Mouse (Mus musculus) limb, embryonic 10.5 days (tissue): Measurements from ENCODE around the gene Tmem190. TPM values are rescaled to one million over a fixed set of nuclear protein-coding genes. Genes with fewer than 3 reads are reported as not detected.
A peak's percentile ranks its signal among the peaks of the same experiment; 100 is the strongest.
"Not testable (repeated sequence)": the region's sequence is repeated elsewhere in the genome, so short reads cannot be mapped to it uniquely, and the experiment has no call there.

Experiments used
- DNase-seq: peaks from one replicate; pipeline ENCODE4 v3.0.0-alpha.2; 2017; ENCODE audit warnings: low spot score
- H3K27ac ChIP-seq: fragments of 300-500 bp; sonication (generic); 2 replicates; pipeline ENCODE4 v1.5.1; 2016; ENCODE audit warnings: mild to moderate bottlenecking
- H3K27me3 ChIP-seq: fragments of 300-500 bp; sonication (generic); 2 replicates; pipeline ENCODE4 v1.6.1; 2016; ENCODE audit warnings: low read depth, mild to moderate bottlenecking; ENCODE audit not compliant: poor library complexity, severe bottlenecking
- H3K36me3 ChIP-seq: fragments of 300-500 bp; sonication (generic); 2 replicates; pipeline ENCODE4 v1.6.1; 2016; ENCODE audit warnings: mild to moderate bottlenecking, moderate library complexity
- H3K4me1 ChIP-seq: fragments of 300-500 bp; sonication (generic); 2 replicates; pipeline ENCODE4 v1.6.1; 2016
- H3K4me3 ChIP-seq: fragments of 300-500 bp; sonication (generic); 2 replicates; pipeline ENCODE4 v1.5.1; 2016; ENCODE audit warnings: mild to moderate bottlenecking, moderate library complexity
- H3K9me3 ChIP-seq: fragments of 300-500 bp; sonication (generic); replicated peaks from 2 replicates; pipeline ENCODE4 v1.6.1; 2016; ENCODE audit warnings: mild to moderate bottlenecking
- WGBS: fragments of 180-500 bp; shearing (Covaris S2); methylation state at CpG from one replicate; pipeline ENCODE4 v1.1.7; 2016; 5-methylcytosine and 5-hydroxymethylcytosine counted together
- polyA plus RNA-seq: library from polyadenylated mRNA; unstranded; fragments of >200 nt; fragmentation: Nextera tagmentation; extraction: Ambion mirVana; gene quantifications from 2 replicates; pipeline ENCODE4 v1.2.1, GENCODE M21; 2016

Tmem190 gene
- polyA plus RNA-seq, 1 experiment from 2014 or later, result not detected

DNA sequence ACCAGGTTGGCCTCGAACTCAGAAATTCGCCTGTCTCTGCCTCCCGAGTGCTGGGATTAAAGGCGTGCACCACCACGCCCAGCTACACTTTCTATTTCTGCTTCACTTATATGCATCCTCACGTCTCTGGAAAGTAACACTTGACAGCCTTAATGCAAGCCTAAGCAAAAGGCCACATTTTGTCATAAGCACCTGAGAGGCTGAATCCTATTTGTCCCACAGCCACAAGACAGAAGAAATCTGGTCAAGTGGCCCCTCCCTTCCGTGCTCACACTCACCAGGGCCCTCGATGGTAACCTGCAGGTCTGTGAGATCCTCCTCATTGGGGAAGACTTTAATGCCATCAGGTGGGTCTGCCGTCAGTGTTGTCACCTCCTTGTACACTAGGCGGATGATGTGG, 28.4 kb downstream of the Tmem190 start:
- peaks cover 49% of the 10 kb centered on the region for H3K36me3 ChIP-seq
- 46% methylated on average over 10 of the region's 10 CpGs for WGBS
- peak overlapping the region; percentile 98 for H3K27ac ChIP-seq
- not testable (repeated sequence) for DNase-seq, H3K27me3 ChIP-seq, H3K9me3 ChIP-seq
- peaks cover 28% of the 10 kb centered on the region for H3K4me1 ChIP-seq
- peak overlapping the region; percentile 99 for H3K4me3 ChIP-seq

DNA sequence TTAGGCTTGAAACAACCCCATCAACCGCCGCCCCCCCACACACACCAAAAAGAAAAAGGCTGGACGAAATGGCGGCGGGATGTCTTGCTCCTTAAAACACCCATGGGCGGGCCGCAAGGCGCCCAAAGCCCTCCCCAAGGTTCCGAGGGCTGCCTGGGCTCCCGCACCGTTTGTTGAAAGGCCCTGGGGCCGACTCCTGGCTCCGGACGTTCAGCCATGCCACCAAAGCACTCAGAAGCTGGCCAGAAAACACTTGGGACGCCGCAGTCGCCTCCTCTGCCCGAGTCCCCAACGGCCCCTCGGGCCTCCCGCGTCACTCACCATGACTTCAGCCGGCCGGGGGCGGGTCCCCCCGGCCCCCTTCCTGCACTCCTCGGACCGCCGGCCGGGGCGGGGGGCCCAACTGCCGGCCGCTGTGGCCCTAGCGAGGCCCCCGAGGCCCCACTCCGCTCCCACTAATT, 29.1 kb downstream of the Tmem190 start:
- H3K9me3 ChIP-seq, result no peaks in the 10 kb centered on the region
- H3K4me3 ChIP-seq, result peak overlapping the region; percentile 99
- H3K4me1 ChIP-seq, result peaks cover 28% of the 10 kb centered on the region
- under 1% methylated on average over 34 of the region's 36 CpGs for WGBS
- H3K27me3 ChIP-seq, result no peaks in the 10 kb centered on the region
- peaks cover 42% of the 10 kb centered on the region for H3K36me3 ChIP-seq
- H3K27ac ChIP-seq, result peak overlapping the region; percentile 98
- DNase-seq, result peak; percentile 68

DNA sequence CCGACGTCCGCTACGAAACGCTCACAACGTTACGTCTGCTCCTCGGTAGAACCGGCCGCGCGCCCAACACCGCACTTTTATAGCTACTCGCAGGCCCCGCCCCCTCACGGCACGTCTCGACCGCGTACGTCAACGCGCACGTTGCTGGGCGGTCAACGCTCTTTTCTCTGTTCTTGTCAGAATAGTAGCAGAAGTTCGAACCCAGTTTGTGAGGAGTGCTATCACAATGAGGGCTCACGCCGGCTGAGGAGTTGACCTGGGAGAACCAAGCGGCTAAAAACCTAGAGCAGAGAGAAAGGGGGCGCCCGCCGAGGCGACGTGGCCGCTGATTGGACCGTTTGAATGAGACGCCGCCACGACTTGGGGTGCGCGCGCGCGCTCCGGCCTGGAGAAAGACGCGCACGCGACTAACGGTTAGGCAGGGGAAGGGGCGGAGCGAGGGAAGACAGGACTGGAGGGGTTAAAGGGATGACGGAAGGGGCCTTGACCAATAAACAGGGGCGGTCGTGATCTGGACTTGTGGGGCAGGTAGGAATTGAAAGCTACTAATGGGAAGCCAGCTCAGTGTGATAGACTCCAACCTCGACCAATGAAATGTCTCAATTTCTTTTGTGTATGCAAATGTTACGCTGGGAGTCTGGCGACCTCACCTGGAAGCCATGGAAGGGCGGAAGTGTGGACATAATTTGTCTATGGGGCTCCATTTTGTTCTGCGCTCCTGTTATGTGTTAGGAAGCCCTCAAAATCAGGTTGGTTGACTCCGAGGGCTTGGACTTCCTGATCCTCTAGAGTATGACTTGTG, 29.8 kb downstream of the Tmem190 start, which contains the start of gene Ube2s:
Ube2s (minus strand) TSS at position 288 of the 802 bp plus-strand sequence.
- Histone ChIP-seq H3K27me3 (no peaks in the 10 kb centered on the region), H3K4me3 (peak within 1 kb of the TSS; percentile 99), H3K9me3 (no peaks in the 10 kb centered on the region), H3K36me3 (peaks cover 35% of the 10 kb centered on the region), H3K27ac (peak within 1 kb of the TSS; percentile 98), H3K4me1 (peaks cover 28% of the 10 kb centered on the region)
- DNase-seq, result peak; percentile 97
- under 1% methylated on average over 62 of the region's 62 CpGs for WGBS

DNA sequence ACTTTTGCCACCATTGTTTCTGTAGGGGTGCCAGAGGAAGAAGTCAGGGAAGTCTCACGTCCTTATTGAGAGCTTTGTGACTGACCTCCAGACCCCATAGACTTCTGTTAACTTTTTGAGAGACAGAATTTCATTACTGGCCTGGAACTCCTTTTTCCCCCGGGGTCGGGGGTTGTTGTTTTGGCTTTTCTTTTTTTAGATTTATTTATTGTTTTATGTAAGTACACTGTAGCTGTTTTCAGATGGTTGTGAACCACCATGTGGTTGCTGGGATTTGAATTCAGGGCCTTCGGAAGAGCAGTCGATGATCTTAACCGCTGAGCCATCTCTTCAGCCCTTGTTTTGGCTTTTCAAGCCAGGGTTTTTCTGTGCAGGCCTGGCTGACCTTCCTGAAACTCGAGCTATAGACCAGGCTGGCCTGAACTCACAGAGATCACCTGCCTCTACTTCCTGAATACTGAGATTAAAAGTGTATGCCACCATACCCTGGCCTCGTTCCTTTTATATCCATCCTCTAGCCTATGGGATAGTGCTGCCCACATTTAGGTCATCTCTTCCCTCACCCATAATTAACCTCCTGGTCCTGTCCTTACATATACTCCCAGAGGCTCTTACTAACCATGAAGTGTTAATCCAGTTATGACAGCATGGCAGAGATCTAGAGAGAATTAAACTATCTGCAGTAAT, 30.5 kb downstream of the Tmem190 start:
- no peaks in the 10 kb centered on the region for H3K27me3 ChIP-seq
- H3K9me3 ChIP-seq, result no peaks in the 10 kb centered on the region
- 25% methylated on average over 8 of the region's 8 CpGs for WGBS
- peak overlapping the region; percentile 99 for H3K4me3 ChIP-seq
- peak overlapping the region; percentile 98 for H3K27ac ChIP-seq
- peaks cover 32% of the 10 kb centered on the region for H3K4me1 ChIP-seq
- peaks cover 30% of the 10 kb centered on the region for H3K36me3 ChIP-seq
- no peak for DNase-seq

DNA sequence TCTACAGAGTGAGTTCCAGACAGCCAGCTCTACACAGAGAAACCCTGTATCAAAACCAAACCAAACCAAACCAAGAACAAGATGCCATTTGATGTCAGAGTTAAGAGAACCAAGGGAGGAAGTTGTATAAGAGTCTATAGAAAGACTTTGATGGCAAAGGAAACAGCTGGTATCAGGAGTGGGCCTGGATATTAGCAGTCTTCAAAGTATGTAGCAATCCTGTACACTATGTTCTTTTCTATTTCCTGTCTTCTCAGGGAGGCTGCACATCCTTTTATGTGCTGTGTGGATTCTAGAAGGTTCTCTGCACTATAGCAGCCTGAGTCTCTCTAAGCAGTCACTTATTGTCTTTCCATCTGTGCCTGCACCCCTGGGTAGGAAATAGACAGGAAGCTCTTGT, 33.8 kb downstream of the Tmem190 start:
- Histone ChIP-seq H3K4me1 (peaks cover 8% of the 10 kb centered on the region), H3K36me3 (no peaks in the 10 kb centered on the region), H3K27ac (no peak overlapping the region), H3K4me3 (no peak overlapping the region), H3K27me3 (no peaks in the 10 kb centered on the region), H3K9me3 (no peaks in the 10 kb centered on the region)
- DNase-seq, result no peak

DNA sequence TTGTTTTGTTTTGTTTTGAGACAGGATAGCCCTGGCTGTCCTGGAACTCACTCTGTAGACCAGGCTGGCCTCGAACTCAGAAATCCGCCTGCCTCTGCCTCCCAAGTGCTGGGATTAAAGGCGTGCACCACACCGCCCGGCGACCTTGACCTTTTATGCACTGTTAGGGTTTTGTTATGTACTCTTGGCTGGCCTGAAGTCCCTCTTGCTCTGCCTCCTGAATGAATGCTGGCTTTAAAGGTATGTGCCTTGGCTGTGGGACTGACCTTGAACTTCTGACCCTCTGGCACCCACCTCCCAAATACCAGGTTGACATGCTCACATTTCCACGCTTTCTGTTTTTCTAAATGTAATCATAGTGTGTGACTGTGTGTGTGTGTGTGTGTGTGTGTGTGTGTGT, 38.2 kb downstream of the Tmem190 start:
- not testable (repeated sequence) for DNase-seq, H3K4me3 ChIP-seq, H3K9me3 ChIP-seq, H3K36me3 ChIP-seq, H3K27ac ChIP-seq, H3K27me3 ChIP-seq
- peaks cover 15% of the 10 kb centered on the region for H3K4me1 ChIP-seq
- WGBS, result 92% methylated on average over 7 of the region's 7 CpGs

DNA sequence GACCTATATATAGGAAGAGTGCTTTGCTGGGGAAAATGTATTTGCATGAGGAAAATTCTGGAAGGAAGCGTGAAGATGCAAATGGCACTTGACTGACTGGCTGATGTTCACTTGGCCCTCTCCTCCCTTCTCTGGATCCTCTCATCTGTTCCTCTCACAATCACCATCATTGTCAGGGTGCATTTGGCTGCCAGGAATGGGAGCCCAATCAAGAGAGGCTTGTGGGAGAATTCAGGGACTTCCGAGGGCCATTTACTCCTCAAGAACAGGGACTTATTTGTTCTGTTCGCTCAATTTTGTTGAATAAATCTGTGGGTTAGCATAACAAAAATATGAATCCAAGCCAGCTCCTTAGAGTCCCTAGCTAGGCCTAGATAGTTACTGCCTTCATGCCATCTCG, 39.0 kb downstream of the Tmem190 start:
- peaks cover 15% of the 10 kb centered on the region for H3K4me1 ChIP-seq
- WGBS, result 81% methylated on average over 4 of the region's 4 CpGs
- H3K36me3 ChIP-seq, result no peaks in the 10 kb centered on the region
- H3K9me3 ChIP-seq, result no peaks in the 10 kb centered on the region
- no peaks in the 10 kb centered on the region for H3K27me3 ChIP-seq
- no peak for DNase-seq
- H3K27ac ChIP-seq, result no peak overlapping the region
- H3K4me3 ChIP-seq, result no peak overlapping the region

DNA sequence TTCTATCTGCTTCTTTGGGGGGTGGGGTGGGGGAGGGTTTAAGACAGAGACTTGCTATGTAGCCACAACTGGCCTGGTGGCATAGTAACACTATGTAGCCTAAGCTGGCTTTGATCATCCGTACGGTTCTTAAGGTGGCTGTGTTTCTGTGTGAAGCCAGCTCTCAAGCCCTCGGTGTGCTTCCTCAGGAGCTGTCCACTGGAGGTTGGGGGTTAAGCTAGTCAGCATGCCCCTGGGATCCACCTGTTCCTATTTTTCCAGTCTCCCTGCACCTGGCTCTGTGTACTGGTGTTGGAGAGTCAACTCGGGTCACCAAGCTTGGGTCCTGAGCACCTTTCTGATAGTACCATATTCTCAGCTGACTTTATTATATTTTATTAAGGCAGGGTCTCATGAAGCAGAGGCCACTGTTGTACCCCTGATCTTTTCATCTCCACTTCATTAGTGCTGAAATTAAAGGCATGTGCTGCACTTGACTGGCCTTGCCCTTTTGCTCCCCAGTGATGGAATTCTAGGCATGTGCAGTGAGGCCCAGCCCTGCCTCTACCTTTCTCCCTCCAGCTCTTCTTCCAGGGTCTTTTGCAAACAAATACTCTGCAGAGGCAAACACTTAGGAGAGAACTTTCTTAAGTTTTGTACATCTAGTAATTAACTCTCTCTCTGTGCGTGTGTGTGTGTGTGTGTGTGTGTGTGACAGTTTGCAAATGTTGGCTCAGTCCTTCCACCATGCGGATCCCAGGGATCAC, 39.6 kb downstream of the Tmem190 start:
- peaks cover 15% of the 10 kb centered on the region for H3K4me1 ChIP-seq
- no peaks in the 10 kb centered on the region for H3K27me3 ChIP-seq
- WGBS, result 68% methylated on average over 6 of the region's 6 CpGs
- H3K4me3 ChIP-seq, result no peak overlapping the region
- H3K9me3 ChIP-seq, result no peaks in the 10 kb centered on the region
- no peak overlapping the region for H3K27ac ChIP-seq
- H3K36me3 ChIP-seq, result no peaks in the 10 kb centered on the region
- DNase-seq, result no peak

DNA sequence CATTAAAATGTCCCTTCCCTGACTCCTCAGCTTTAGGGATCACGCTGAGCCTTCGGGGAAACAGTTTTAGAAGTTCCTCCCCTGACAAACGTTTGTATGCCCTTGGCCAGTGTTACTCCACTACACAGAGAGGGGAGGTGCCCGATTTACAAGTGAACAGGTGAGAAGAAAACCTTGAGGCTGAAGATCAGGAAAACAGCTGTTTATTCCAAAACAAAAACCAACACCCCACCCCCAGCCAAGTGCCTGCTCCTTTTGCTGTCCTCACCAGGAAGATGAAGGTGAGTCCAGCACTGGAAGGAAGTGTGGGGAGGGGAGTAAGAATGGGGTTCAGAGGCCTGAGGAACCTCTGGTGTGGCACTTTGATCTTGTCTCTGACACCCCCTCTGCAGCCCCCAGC, 42.6 kb downstream of the Tmem190 start:
- Histone ChIP-seq H3K9me3 (no peaks in the 10 kb centered on the region), H3K27me3 (peaks cover 10% of the 10 kb centered on the region), H3K36me3 (no peaks in the 10 kb centered on the region), H3K4me3 (no peak overlapping the region), H3K27ac (no peak overlapping the region), H3K4me1 (peaks cover 11% of the 10 kb centered on the region)
- WGBS, result 57% methylated on average over 4 of the region's 4 CpGs
- DNase-seq, result no peak

DNA sequence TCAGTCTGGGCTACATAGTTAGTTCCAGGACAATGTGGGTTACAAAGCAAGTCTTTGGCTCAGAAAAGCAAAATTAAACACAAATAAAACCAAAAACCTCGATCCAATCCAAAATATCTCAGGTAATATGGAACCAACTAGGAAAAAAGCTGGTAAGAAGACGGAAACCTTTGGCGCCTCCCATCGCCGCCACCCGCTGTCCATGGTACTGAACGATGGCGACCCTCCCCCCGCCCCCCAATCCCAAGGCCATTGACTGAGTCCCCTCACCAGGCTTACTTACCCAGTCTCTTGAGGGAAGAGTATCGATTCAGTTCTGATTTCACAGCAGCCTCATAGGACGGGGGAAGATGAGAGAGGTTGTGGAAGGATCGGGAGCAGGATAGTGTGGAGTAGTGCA, 47.7 kb downstream of the Tmem190 start:
- Histone ChIP-seq H3K27ac (no peak overlapping the region), H3K4me1 (no peaks in the 10 kb centered on the region), H3K4me3 (no peak overlapping the region), H3K27me3 (peaks cover 56% of the 10 kb centered on the region), H3K36me3 (no peaks in the 10 kb centered on the region), H3K9me3 (no peaks in the 10 kb centered on the region)
- DNase-seq, result peak; percentile 72
- 4% methylated on average over 12 of the region's 12 CpGs for WGBS
